ENCODE assay signal across 15 mouse cellular contexts in genomic region chr2:59627502-59627901, GRCm38 (mm10). TPM values are rescaled to one million over a fixed set of nuclear protein-coding genes. Genes with fewer than 3 reads are reported as not detected.
DNase-seq lines count a peak whose midpoint lies in the region; ATAC-seq and TF ChIP-seq lines count a peak whose summit lies in the region.
"Had no signal": no experiment of that assay in that cellular context is flagged by ENCODE, and none has a peak within 500 bp of the region (broad histone marks: within the 10 kb centered on the region; RNA-seq: fewer than 3 reads in every experiment).

No protein-coding gene starts in this region.

- no peaks in the 10 kb centered on the region for H3K9me3 ChIP-seq in lung, postnatal 0 days (ENCODE audit: low read length)
- no peaks in the 10 kb centered on the region for H3K9me3 ChIP-seq in intestine, embryonic 16.5 days (ENCODE audit: control insufficient read depth, low read length)
- H3K9me3 ChIP-seq: embryonic facial prominence, embryonic 13.5 days; forebrain, embryonic 10.5 days; limb, embryonic 13.5 days; liver, embryonic 15.5 days had no signal

- H3K4me3 ChIP-seq in gastrocnemius, adult 2 months, result no peak overlapping the region
- no peak overlapping the region for H3K4me3 ChIP-seq in kidney, adult 2 months (ENCODE audit: insufficient read depth, low read depth, low read length)
- H3K4me3 ChIP-seq in lung, postnatal 0 days (ENCODE audit: low read depth, low read length), result no peak overlapping the region
- no peak overlapping the region for H3K4me3 ChIP-seq in intestine, embryonic 16.5 days (ENCODE audit: low read length)
- H3K4me3 ChIP-seq: embryonic facial prominence, embryonic 13.5 days; forebrain, embryonic 10.5 days; limb, embryonic 13.5 days; liver, embryonic 15.5 days had no signal

- peak; percentile 40; the same call in 1 of the 2 replicates for TF ChIP-seq EP300 in lung, postnatal 0 days (IDR thresholded peaks at IDR 0.05)

- WGBS in kidney, adult 2 months, result 39% methylated on average over 1 of the region's 1 CpGs
- WGBS in lung, postnatal 0 days, result 37% methylated on average over 1 of the region's 1 CpGs
- 44% methylated on average over 1 of the region's 1 CpGs for WGBS in intestine, embryonic 16.5 days

- H3K9ac ChIP-seq in lung, postnatal 0 days (replicated peaks; ENCODE audit: low read depth), result no peak overlapping the region
- no peak overlapping the region for H3K9ac ChIP-seq in intestine, embryonic 16.5 days (ENCODE audit: low read depth, low read length)
- H3K9ac ChIP-seq: embryonic facial prominence, embryonic 13.5 days; limb, embryonic 13.5 days; liver, embryonic 15.5 days had no signal

- no peaks in the 10 kb centered on the region for H3K36me3 ChIP-seq in kidney, adult 2 months (ENCODE audit: control insufficient read depth, insufficient read depth, low read length)
- no peaks in the 10 kb centered on the region for H3K36me3 ChIP-seq in lung, postnatal 0 days (ENCODE audit: insufficient read depth, low read length)
- no peaks in the 10 kb centered on the region for H3K36me3 ChIP-seq in intestine, embryonic 16.5 days (ENCODE audit: control insufficient read depth, insufficient read depth, low read length)
- H3K36me3 ChIP-seq: embryonic facial prominence, embryonic 13.5 days; liver, embryonic 15.5 days had no signal

- DNase-seq in gastrocnemius, adult 2 months, result no peak
- DNase-seq in gastrocnemius, postnatal 10 days, result no peak
- DNase-seq in kidney, adult 2 months, result no peak
- no peak for DNase-seq in kidney, postnatal 14 days
- no peak for DNase-seq in lung, postnatal 0 days (ENCODE audit: low spot score)
- no peak for DNase-seq in lung, postnatal 25 days (ENCODE audit: low spot score)
- no peak for DNase-seq in B cell, adult 2 months
- DNase-seq: midbrain, embryonic 14.5 days; right cerebral cortex, postnatal 14 days; thymus, postnatal 14 days had no signal

- no peak for TF ChIP-seq POLR2A in kidney, adult 2 months (IDR thresholded peaks at IDR 0.05; ENCODE audit: low read depth, low read length)

- no peak overlapping the region for H3K4me2 ChIP-seq in lung, postnatal 0 days (replicated peaks; ENCODE audit: low read depth, low read length)
- H3K4me2 ChIP-seq in intestine, embryonic 16.5 days (ENCODE audit: low read depth, low read length), result no peak overlapping the region
- H3K4me2 ChIP-seq: embryonic facial prominence, embryonic 13.5 days; limb, embryonic 13.5 days; liver, embryonic 15.5 days had no signal

- no peak for TF ChIP-seq CTCF in gastrocnemius, adult 2 months (IDR thresholded peaks at IDR 0.05)
- no peak for TF ChIP-seq CTCF in kidney, adult 2 months (conservative IDR thresholded peaks at IDR 0.05; ENCODE audit: insufficient read depth, insufficient read length, low read depth, low read length)
- no peak for TF ChIP-seq CTCF in lung, postnatal 0 days (IDR thresholded peaks at IDR 0.05)

- H3K27me3 ChIP-seq in kidney, adult 2 months (replicated peaks; ENCODE audit: control insufficient read depth, insufficient read depth, low read length), result no peaks in the 10 kb centered on the region
- H3K27me3 ChIP-seq in lung, postnatal 0 days (replicated peaks; ENCODE audit: insufficient read depth, low read length), result no peaks in the 10 kb centered on the region
- H3K27me3 ChIP-seq in intestine, embryonic 16.5 days (replicated peaks; ENCODE audit: control insufficient read depth, insufficient read depth, low read length), result no peaks in the 10 kb centered on the region
- H3K27me3 ChIP-seq: embryonic facial prominence, embryonic 13.5 days; limb, embryonic 13.5 days; liver, embryonic 15.5 days had no signal

- ATAC-seq in lung, postnatal 0 days, result 0 out of 2 replicates have a peak, but pooled peaks have one; percentile 12
- ATAC-seq in intestine, embryonic 16.5 days, result no peak

- peaks cover 42% of the 10 kb centered on the region for H3K4me1 ChIP-seq in kidney, adult 2 months (ENCODE audit: control insufficient read depth, insufficient read depth, low read length)
- peaks cover 47% of the 10 kb centered on the region for H3K4me1 ChIP-seq in lung, postnatal 0 days (ENCODE audit: insufficient read depth, low read depth, low read length)
- peaks cover 28% of the 10 kb centered on the region for H3K4me1 ChIP-seq in intestine, embryonic 16.5 days (ENCODE audit: control insufficient read depth, insufficient read depth, low read length)
- H3K4me1 ChIP-seq: liver, embryonic 15.5 days had no signal

- intact Hi-C loops in gastrocnemius, adult 2 months (cut with DNase I), result no loop called here

- H3K27ac ChIP-seq in gastrocnemius, adult 2 months, result peak overlapping the region; percentile 49; the same call in 1 of the 2 replicates
- H3K27ac ChIP-seq in kidney, adult 2 months (ENCODE audit: insufficient read depth, low read depth, low read length), result peak overlapping the region; percentile 5; the same call in 1 of the 2 replicates
- peak overlapping the region; percentile 71 for H3K27ac ChIP-seq in lung, postnatal 0 days (ENCODE audit: low read length)
- no peak overlapping the region for H3K27ac ChIP-seq in intestine, embryonic 16.5 days (ENCODE audit: low read length)
- H3K27ac ChIP-seq: embryonic facial prominence, embryonic 13.5 days; forebrain, embryonic 10.5 days; liver, embryonic 15.5 days had no signal

RNA-seq across cellular contexts. Expression of gene Tanc1, which starts 15.7 kb away (rescaled TPM):
- 1 to 10 TPM; 6.3 to 8.7 TPM for total RNA-seq in gastrocnemius, adult 2 months (2021)
- 10 to 100 TPM; 13.6 to 21.0 TPM for total RNA-seq in gastrocnemius, postnatal 10 days (2021)
- 24.0 and 29.5 TPM in 2 replicates for polyA plus RNA-seq in kidney, adult 2 months (2012; rRNA removed)
- polyA plus RNA-seq in lung, postnatal 0 days (2015; fragmentation: Nextera tagmentation; extraction: Ambion mirVana), result 20.9 and 24.0 TPM in 2 replicates
- polyA plus RNA-seq in intestine, embryonic 16.5 days (2015; fragmentation: Nextera tagmentation; extraction: Ambion mirVana), result 20.8 and 21.5 TPM in 2 replicates
